Mouse (Mus musculus) forebrain, embryonic 16.5 days (tissue): ENCODE measurements around the gene Alg14. TPM values are rescaled to one million over a fixed set of nuclear protein-coding genes. Genes with fewer than 3 reads are reported as not detected.

Experiments
- ATAC-seq: fragments of 200-750 bp; cut with Nextera tagmentation; 2 replicates; pipeline ENCODE4 v1.8.0; 2017; ENCODE audit warnings: mild to moderate bottlenecking, moderate library complexity
- H3K27ac ChIP-seq: fragments of 300-500 bp; sonication (generic); 2 replicates; pipeline ENCODE4 v1.5.1; 2014; ENCODE audit warnings: low read length, control low read depth
- H3K27me3 ChIP-seq: fragments of 300-500 bp; sonication (generic); replicated peaks from 2 replicates; pipeline ENCODE4 v1.6.1; 2014; ENCODE audit warnings: low read length; ENCODE audit not compliant: control insufficient read depth, insufficient read depth
- H3K36me3 ChIP-seq: fragments of 300-500 bp; sonication (generic); 2 replicates; pipeline ENCODE4 v1.6.1; 2014; ENCODE audit not compliant: control insufficient read depth, insufficient read depth
- H3K4me1 ChIP-seq: fragments of 300-500 bp; sonication (generic); replicated peaks from 2 replicates; pipeline ENCODE4 v1.6.1; 2014; ENCODE audit warnings: low read length; ENCODE audit not compliant: control insufficient read depth, insufficient read depth
- H3K4me2 ChIP-seq: fragments of 300-500 bp; sonication (generic); 2 replicates; pipeline ENCODE4 v1.6.1; 2014; ENCODE audit warnings: mild to moderate bottlenecking, low read length, control low read depth
- H3K4me3 ChIP-seq: fragments of 300-500 bp; sonication (generic); replicated peaks from 2 replicates; pipeline ENCODE4 v1.5.1; 2014; ENCODE audit warnings: mild to moderate bottlenecking, low read length, control low read depth
- H3K9ac ChIP-seq: fragments of 300-500 bp; sonication (generic); replicated peaks from 2 replicates; pipeline ENCODE4 v1.6.1; 2014; ENCODE audit warnings: low read depth, low read length, control low read depth
- H3K9me3 ChIP-seq: fragments of 300-500 bp; sonication (generic); 2 replicates; pipeline ENCODE4 v1.6.1; 2016; ENCODE audit warnings: low read length; ENCODE audit not compliant: control insufficient read depth
- WGBS: fragments of 180-500 bp; shearing (Covaris S2); extraction: QIAGEN DNeasy Blood & Tissue Kit; methylation state at CpG from one replicate; pipeline ENCODE4 v1.1.7; 2014; 5-methylcytosine and 5-hydroxymethylcytosine counted together
- polyA plus RNA-seq: library from polyadenylated mRNA; unstranded; fragments of >200 nt; fragmentation: Nextera tagmentation; extraction: Ambion mirVana; gene quantifications from 2 replicates; pipeline ENCODE4 v1.2.1, GENCODE M21; 2015

The Alg14 gene
- polyA plus RNA-seq: 29.8 and 35.7 TPM in 2 replicates

- Histone ChIP-seq H3K4me3 (peak within 1 kb of the TSS; percentile 63), H3K9ac (peak within 1 kb of the TSS; percentile 67), H3K4me1 (peaks cover 9% of the 10 kb centered on the region; the same call in 1 of the 2 replicates), H3K36me3 (no peaks in the 10 kb centered on the region), H3K27me3 (no peaks in the 10 kb centered on the region), H3K27ac (peak within 1 kb of the TSS; percentile 92), H3K9me3 (no peaks in the 10 kb centered on the region), H3K4me2 (peak within 1 kb of the TSS; percentile 64)
- peak; percentile 95 for ATAC-seq
- under 1% methylated on average over 42 of the region's 42 CpGs for WGBS
Measured at GRCm38 (mm10) chr3:121291560-121292258, at the start of gene Alg14. Gene Alg14, plus strand, starts transcription at chr3:121291773.

GRCm38 (mm10) chr3:121242111-121242936 is 49.2 kb upstream of the Alg14 start:
- Histone ChIP-seq H3K27ac (no peak overlapping the region), H3K9me3 (no peaks in the 10 kb centered on the region), H3K9ac (no peak overlapping the region), H3K27me3 (no peaks in the 10 kb centered on the region), H3K4me1 (peaks cover 13% of the 10 kb centered on the region), H3K4me2 (no peak overlapping the region), H3K4me3 (no peak overlapping the region), H3K36me3 (no peaks in the 10 kb centered on the region)
- no peak for ATAC-seq
- 81% methylated on average over 9 of the region's 9 CpGs for WGBS

DNA sequence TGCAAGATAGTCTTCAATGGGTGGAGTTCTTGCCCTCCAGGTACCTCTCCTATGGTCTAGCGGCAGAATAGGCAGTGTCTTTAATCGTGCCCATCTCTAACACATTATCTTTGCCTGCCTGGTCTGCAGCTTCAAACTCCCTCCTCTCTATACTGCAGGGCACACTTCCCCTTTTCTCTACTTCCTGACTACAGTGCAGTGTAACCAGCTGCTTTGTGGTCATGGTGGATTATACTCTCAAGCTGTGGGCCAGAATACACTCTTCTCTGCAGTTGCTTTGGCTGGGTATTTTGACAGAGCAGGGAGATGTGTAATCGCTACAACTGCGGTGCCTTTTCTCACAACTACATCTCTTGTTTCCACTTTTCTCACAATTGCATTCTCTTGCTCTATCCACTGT is 48.6 kb upstream of the Alg14 start:
- WGBS: 94% methylated on average over 4 of the region's 4 CpGs
- no peak overlapping the region for H3K27ac ChIP-seq
- no peak overlapping the region for H3K9ac ChIP-seq
- H3K4me3 ChIP-seq: no peak overlapping the region
- H3K27me3 ChIP-seq: no peaks in the 10 kb centered on the region
- no peak overlapping the region for H3K4me2 ChIP-seq
- H3K36me3 ChIP-seq: no peaks in the 10 kb centered on the region
- H3K4me1 ChIP-seq: peaks cover 13% of the 10 kb centered on the region
- H3K9me3 ChIP-seq: no peaks in the 10 kb centered on the region
- ATAC-seq: no peak

GRCm38 (mm10) chr3:121250048-121250447 is 41.5 kb upstream of the Alg14 start:
- no peak overlapping the region for H3K4me2 ChIP-seq
- H3K27ac ChIP-seq: no peak overlapping the region
- H3K9me3 ChIP-seq: no peaks in the 10 kb centered on the region
- no peaks in the 10 kb centered on the region for H3K36me3 ChIP-seq
- no peak overlapping the region for H3K9ac ChIP-seq
- peaks cover 11% of the 10 kb centered on the region for H3K4me1 ChIP-seq
- no peak for ATAC-seq
- 89% methylated on average over 9 of the region's 9 CpGs for WGBS
- no peak overlapping the region for H3K4me3 ChIP-seq
- H3K27me3 ChIP-seq: no peaks in the 10 kb centered on the region

DNA sequence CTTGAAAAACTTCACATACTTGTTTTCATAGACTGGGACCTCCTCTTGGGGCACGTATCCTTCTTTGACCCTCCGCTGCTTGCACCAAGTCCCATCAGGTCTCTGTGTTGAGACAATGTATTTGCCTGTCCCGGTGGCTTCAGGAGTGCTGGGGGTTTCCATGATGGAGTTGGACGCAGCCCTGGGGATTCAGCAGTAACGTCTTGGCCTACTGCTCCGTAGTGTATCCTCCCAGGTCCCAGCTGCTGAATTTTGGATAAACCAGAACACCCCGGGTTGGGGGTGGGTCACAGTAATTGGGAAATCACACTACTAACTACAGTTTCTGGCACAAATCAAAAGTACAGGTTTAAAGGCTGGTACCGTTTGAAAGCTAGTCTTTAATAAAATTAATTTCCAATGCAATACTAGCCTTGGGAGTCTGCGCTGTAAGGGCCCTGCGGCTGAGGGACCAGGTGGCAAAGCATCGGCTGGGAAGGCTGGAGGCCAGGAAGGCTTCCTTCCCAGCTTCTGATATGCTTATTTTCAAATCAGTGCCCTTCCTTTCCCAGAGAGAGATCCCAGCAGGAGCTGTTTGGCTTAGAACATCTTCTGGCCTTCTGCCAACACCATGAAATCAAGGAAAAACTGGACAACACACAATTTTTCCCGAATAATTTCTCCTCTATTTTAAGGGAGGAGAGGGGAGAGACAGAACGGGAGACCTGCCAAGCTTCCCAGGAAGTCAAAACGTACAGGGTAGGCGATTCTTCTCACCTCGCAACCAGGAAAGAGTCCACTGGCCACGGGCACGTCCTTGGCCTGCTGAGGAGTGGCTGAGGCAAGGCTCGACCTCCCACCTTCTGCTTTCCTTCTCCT is 40.8 kb upstream of the Alg14 start:
- peaks cover 11% of the 10 kb centered on the region for H3K4me1 ChIP-seq
- H3K36me3 ChIP-seq: no peaks in the 10 kb centered on the region
- no peak overlapping the region for H3K9ac ChIP-seq
- no peak overlapping the region for H3K4me3 ChIP-seq
- peak overlapping the region; percentile 39 for H3K27ac ChIP-seq
- 58% methylated on average over 19 of the region's 19 CpGs for WGBS
- H3K9me3 ChIP-seq: no peaks in the 10 kb centered on the region
- peak; percentile 64 for ATAC-seq
- H3K27me3 ChIP-seq: no peaks in the 10 kb centered on the region
- no peak overlapping the region for H3K4me2 ChIP-seq

GRCm38 (mm10) chr3:121255501-121255900 is 36.1 kb upstream of the Alg14 start:
- ATAC-seq: no peak

GRCm38 (mm10) chr3:121256131-121256530 is 35.4 kb upstream of the Alg14 start:
- no peak overlapping the region for H3K9ac ChIP-seq
- H3K36me3 ChIP-seq: no peaks in the 10 kb centered on the region
- H3K27ac ChIP-seq: no peak overlapping the region
- no peak overlapping the region for H3K4me2 ChIP-seq
- peaks cover 1% of the 10 kb centered on the region; the same call in 1 of the 2 replicates for H3K4me1 ChIP-seq
- no peak for ATAC-seq
- no peaks in the 10 kb centered on the region for H3K9me3 ChIP-seq
- no peak overlapping the region for H3K4me3 ChIP-seq
- H3K27me3 ChIP-seq: 0 out of 2 replicates have a peak, but pooled peaks cover 1% of the 10 kb centered on the region
- 88% methylated on average over 8 of the region's 8 CpGs for WGBS

More at GRCm38 (mm10) chr3:121255501-121255900, 36.1 kb upstream of the Alg14 start:
- no peak overlapping the region for H3K4me2 ChIP-seq
- H3K9me3 ChIP-seq: no peaks in the 10 kb centered on the region
- H3K9ac ChIP-seq: no peak overlapping the region
- peaks cover 8% of the 10 kb centered on the region for H3K4me1 ChIP-seq
- WGBS: 85% methylated on average over 7 of the region's 7 CpGs
- H3K4me3 ChIP-seq: no peak overlapping the region
- H3K27ac ChIP-seq: no peak overlapping the region
- H3K36me3 ChIP-seq: no peaks in the 10 kb centered on the region
- no peaks in the 10 kb centered on the region for H3K27me3 ChIP-seq

DNA sequence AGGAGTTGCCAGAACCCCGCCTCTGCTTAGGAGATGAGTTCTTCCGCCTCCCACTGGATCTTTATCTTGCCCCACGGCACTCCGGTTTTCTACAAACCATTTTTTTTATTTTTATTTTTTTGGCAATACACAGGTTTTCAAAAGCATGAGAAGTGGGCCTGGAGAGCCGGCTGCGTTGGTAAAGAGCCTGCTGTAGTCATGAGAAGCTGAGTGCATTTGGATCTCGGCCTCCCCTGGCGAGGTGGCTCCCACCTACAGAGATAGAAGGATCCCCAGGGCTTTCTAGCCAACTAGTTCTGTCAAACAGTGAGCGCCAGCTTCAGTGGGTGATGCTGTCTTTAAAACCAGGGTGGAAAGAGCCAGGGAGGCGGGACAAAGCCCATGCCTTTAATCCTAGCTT is 34.2 kb upstream of the Alg14 start:
- Histone ChIP-seq H3K9me3 (no peaks in the 10 kb centered on the region), H3K36me3 (no peaks in the 10 kb centered on the region), H3K27me3 (peaks cover 6% of the 10 kb centered on the region; the same call in 1 of the 2 replicates), H3K4me3 (no peak overlapping the region), H3K9ac (no peak overlapping the region), H3K4me1 (peaks cover 5% of the 10 kb centered on the region), H3K4me2 (no peak overlapping the region), H3K27ac (no peak overlapping the region)
- WGBS: 71% methylated on average over 10 of the region's 10 CpGs
- no peak for ATAC-seq
